Mouse (Mus musculus): ENCODE results near the gene Spag16.

DNA sequence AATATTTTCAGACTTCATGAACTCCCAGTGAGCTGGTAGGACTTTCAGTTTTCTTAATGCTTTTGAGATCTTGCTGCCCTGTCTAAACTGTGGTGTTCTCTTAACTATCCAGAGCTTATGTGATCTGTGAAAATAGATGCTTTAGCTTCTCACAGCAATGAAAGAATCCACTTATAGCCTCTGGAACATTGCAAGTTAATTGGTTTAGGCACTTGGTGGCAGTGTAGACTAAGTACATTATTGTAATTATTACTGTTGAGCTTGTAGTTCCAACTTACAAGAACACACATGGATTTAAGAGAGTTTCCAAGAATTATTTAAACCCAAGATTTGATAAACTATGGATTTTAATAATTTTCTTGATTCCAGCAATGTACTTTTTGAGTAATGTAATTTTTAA lies 170.1 kb downstream of the Spag16 start:
- TF ChIP-seq TAL1 (conservative IDR thresholded peaks at IDR 0.05; ENCODE audit: low read depth, low read length) = no peak
- TF ChIP-seq CTCF (IDR thresholded peaks at IDR 0.05; ENCODE audit: low read depth, low read length) = no peak
- no peak for TF ChIP-seq GATA2 (IDR thresholded peaks at IDR 0.05; ENCODE audit: borderline replicate concordance, low read depth, low read length)
- TF ChIP-seq GATA1 (IDR thresholded peaks at IDR 0.05; ENCODE audit: borderline replicate concordance, low read length) = no peak
- no peak for TF ChIP-seq POLR2AphosphoS5 (IDR thresholded peaks at IDR 0.05; ENCODE audit: insufficient replicate concordance, low read depth, low read length)

Measured in G1E (cell line).